Mouse (Mus musculus): ENCODE measurements around the gene Akr1c18.
"Not testable (repeated sequence)": the region's sequence is repeated elsewhere in the genome, so short reads cannot be mapped to it uniquely, and the experiment has no call there.

The Akr1c18 gene

GRCm38 (mm10) chr13:4150518-4150917 is at the start of gene Akr1c18:
Gene Akr1c18, minus strand, starts transcription at chr13:4150654.
- no peak for DNase-seq (ENCODE audit: extremely low read depth, insufficient read length, low spot score)

GRCm38 (mm10) chr13:4192511-4192910 is 42.1 kb upstream of the Akr1c18 start:
- DNase-seq (ENCODE audit: extremely low read depth, insufficient read length, low spot score): no peak

- DNase-seq (ENCODE audit: extremely low read depth, insufficient read length, low spot score): peak; percentile 37
Observed at GRCm38 (mm10) chr13:4190904-4191303, 40.5 kb upstream of the Akr1c18 start, which contains the start of gene Akr1c13. Gene Akr1c13, plus strand, starts transcription at chr13:4191150.

- DNase-seq (ENCODE audit: extremely low read depth, insufficient read length, low spot score): no peak
Observed at GRCm38 (mm10) chr13:4188174-4188573, 37.7 kb upstream of the Akr1c18 start.

- DNase-seq (ENCODE audit: extremely low read depth, insufficient read length, low spot score): not testable (repeated sequence)
Observed at GRCm38 (mm10) chr13:4186641-4187411, 36.4 kb upstream of the Akr1c18 start.

- peak; percentile 67 for DNase-seq (ENCODE audit: extremely low read depth, insufficient read length, low spot score)
Observed at GRCm38 (mm10) chr13:4183116-4183515, 32.7 kb upstream of the Akr1c18 start.

- DNase-seq (ENCODE audit: extremely low read depth, insufficient read length, low spot score): not testable (repeated sequence)
Observed at GRCm38 (mm10) chr13:4181321-4181720, 30.9 kb upstream of the Akr1c18 start.

GRCm38 (mm10) chr13:4172978-4173377 is 22.5 kb upstream of the Akr1c18 start:
- no peak for DNase-seq (ENCODE audit: extremely low read depth, insufficient read length, low spot score)

GRCm38 (mm10) chr13:4168006-4168405 is 17.6 kb upstream of the Akr1c18 start:
- DNase-seq (ENCODE audit: extremely low read depth, insufficient read length, low spot score): no peak

GRCm38 (mm10) chr13:4155286-4155685 is 4.8 kb upstream of the Akr1c18 start:
- no peak for DNase-seq (ENCODE audit: extremely low read depth, insufficient read length, low spot score)

- no peak for DNase-seq (ENCODE audit: extremely low read depth, insufficient read length, low spot score)
Observed at GRCm38 (mm10) chr13:4153593-4153992, 3.1 kb upstream of the Akr1c18 start.

- no peak for DNase-seq (ENCODE audit: extremely low read depth, insufficient read length, low spot score)
Observed at GRCm38 (mm10) chr13:4152908-4153307, 2.5 kb upstream of the Akr1c18 start.

GRCm38 (mm10) chr13:4144261-4144660 is 6.2 kb downstream of the Akr1c18 start:
- DNase-seq (ENCODE audit: extremely low read depth, insufficient read length, low spot score): no peak

- no peak for DNase-seq (ENCODE audit: extremely low read depth, insufficient read length, low spot score)
Observed at GRCm38 (mm10) chr13:4133070-4133469, 17.4 kb downstream of the Akr1c18 start.

GRCm38 (mm10) chr13:4131721-4132120 is 18.7 kb downstream of the Akr1c18 start:
- no peak for DNase-seq (ENCODE audit: extremely low read depth, insufficient read length, low spot score)

- no peak for DNase-seq (ENCODE audit: extremely low read depth, insufficient read length, low spot score)
Observed at GRCm38 (mm10) chr13:4131317-4131716, 19.1 kb downstream of the Akr1c18 start.

GRCm38 (mm10) chr13:4129100-4129499 is 21.4 kb downstream of the Akr1c18 start:
- no peak for DNase-seq (ENCODE audit: extremely low read depth, insufficient read length, low spot score)

GRCm38 (mm10) chr13:4125846-4126245 is 24.6 kb downstream of the Akr1c18 start:
- DNase-seq (ENCODE audit: extremely low read depth, insufficient read length, low spot score): not testable (repeated sequence)

GRCm38 (mm10) chr13:4124471-4124870 is 26.0 kb downstream of the Akr1c18 start:
- not testable (repeated sequence) for DNase-seq (ENCODE audit: extremely low read depth, insufficient read length, low spot score)

GRCm38 (mm10) chr13:4123146-4123545 is 27.3 kb downstream of the Akr1c18 start:
- no peak for DNase-seq (ENCODE audit: extremely low read depth, insufficient read length, low spot score)

- DNase-seq (ENCODE audit: extremely low read depth, insufficient read length, low spot score): no peak
Observed at GRCm38 (mm10) chr13:4119181-4119904, 31.1 kb downstream of the Akr1c18 start.
